Mouse (Mus musculus) kidney, postnatal 10 days (tissue): ENCODE data around the gene Anapc2.

ENCODE experiments used
- DNase-seq: peaks from one replicate; pipeline ENCODE4 v3.0.0; 2021; ENCODE audit warnings: mixed read lengths

Anapc2 gene

GRCm38 (mm10) chr2:25305587-25306359 lies 33.5 kb downstream of the Anapc2 start:
- DNase-seq, result no peak

GRCm38 (mm10) chr2:25310180-25310579 lies 37.9 kb downstream of the Anapc2 start:
- DNase-seq, result no peak

- DNase-seq, result no peak
Observed at GRCm38 (mm10) chr2:25310969-25311368, 38.7 kb downstream of the Anapc2 start.

- no peak for DNase-seq
Observed at GRCm38 (mm10) chr2:25311491-25311891, 39.2 kb downstream of the Anapc2 start.

- DNase-seq, result no peak
Observed at GRCm38 (mm10) chr2:25318119-25318966, 46.1 kb downstream of the Anapc2 start.

GRCm38 (mm10) chr2:25318971-25319773 lies 46.9 kb downstream of the Anapc2 start, which contains the start of gene Grin1:
Gene Grin1, minus strand, starts transcription at chr2:25319187.
- DNase-seq, result peak; percentile 86

- no peak for DNase-seq
Observed at GRCm38 (mm10) chr2:25320084-25320483, 47.8 kb downstream of the Anapc2 start.

- DNase-seq, result no peak
Observed at GRCm38 (mm10) chr2:25326036-25326435, 53.8 kb downstream of the Anapc2 start.

- DNase-seq, result peak; percentile 62
Observed at GRCm38 (mm10) chr2:25328440-25328839, 56.2 kb downstream of the Anapc2 start.

GRCm38 (mm10) chr2:25331470-25331869 lies 59.2 kb downstream of the Anapc2 start:
- DNase-seq, result no peak

GRCm38 (mm10) chr2:25332286-25333160 lies 60.2 kb downstream of the Anapc2 start, which contains the start of gene Man1b1:
Gene Man1b1, plus strand, starts transcription at chr2:25332338.
- peak; percentile 100 for DNase-seq

GRCm38 (mm10) chr2:25333569-25333968 lies 61.3 kb downstream of the Anapc2 start:
- no peak for DNase-seq
